Mouse (Mus musculus): Measurements from ENCODE around the gene Cebpb. TPM values are rescaled to one million over a fixed set of nuclear protein-coding genes. Genes with fewer than 3 reads are reported as not detected.

The Cebpb gene
- polyA plus RNA-seq, 1 experiment, result 227 TPM

- H3K4me3 ChIP-seq (ENCODE audit: insufficient read depth, low read depth, low read length), result no peak overlapping the region
- H3K27ac ChIP-seq (replicated peaks; ENCODE audit: low read depth, low read length), result no peak overlapping the region
- H3K4me1 ChIP-seq (ENCODE audit: control insufficient read depth, insufficient read depth, insufficient read length, low read length), result no peaks in the 10 kb centered on the region
Measured at GRCm38 (mm10) chr2:167680657-167681056, 8.1 kb upstream of the Cebpb start.

- no peak overlapping the region for H3K27ac ChIP-seq (replicated peaks; ENCODE audit: low read depth, low read length)
- peaks cover 5% of the 10 kb centered on the region; the same call in 1 of the 2 replicates for H3K4me1 ChIP-seq (ENCODE audit: control insufficient read depth, insufficient read depth, insufficient read length, low read length)
- H3K4me3 ChIP-seq (ENCODE audit: insufficient read depth, low read depth, low read length), result no peak overlapping the region
Measured at GRCm38 (mm10) chr2:167683721-167684120, 5.0 kb upstream of the Cebpb start.

GRCm38 (mm10) chr2:167685137-167685536 lies 3.6 kb upstream of the Cebpb start:
- Histone ChIP-seq H3K4me1 (ENCODE audit: control insufficient read depth, insufficient read depth, insufficient read length, low read length) (peaks cover 5% of the 10 kb centered on the region; the same call in 1 of the 2 replicates), H3K4me3 (ENCODE audit: insufficient read depth, low read depth, low read length) (no peak overlapping the region), H3K27ac (replicated peaks; ENCODE audit: low read depth, low read length) (no peak overlapping the region)

GRCm38 (mm10) chr2:167685865-167686264 lies 2.9 kb upstream of the Cebpb start:
- H3K4me1 ChIP-seq (ENCODE audit: control insufficient read depth, insufficient read depth, insufficient read length, low read length), result peaks cover 8% of the 10 kb centered on the region; the same call in 1 of the 2 replicates
- H3K4me3 ChIP-seq (ENCODE audit: insufficient read depth, low read depth, low read length), result no peak overlapping the region
- H3K27ac ChIP-seq (replicated peaks; ENCODE audit: low read depth, low read length), result peak overlapping the region; percentile 77; the same call in 1 of the 2 replicates

GRCm38 (mm10) chr2:167686382-167687249 lies 2.1 kb upstream of the Cebpb start:
- Histone ChIP-seq H3K27ac (replicated peaks; ENCODE audit: low read depth, low read length) (peak overlapping the region; percentile 77), H3K4me3 (ENCODE audit: insufficient read depth, low read depth, low read length) (no peak overlapping the region), H3K4me1 (ENCODE audit: control insufficient read depth, insufficient read depth, insufficient read length, low read length) (peaks cover 8% of the 10 kb centered on the region; the same call in 1 of the 2 replicates)

- peak overlapping the region; percentile 77 for H3K27ac ChIP-seq (replicated peaks; ENCODE audit: low read depth, low read length)
- H3K4me1 ChIP-seq (ENCODE audit: control insufficient read depth, insufficient read depth, insufficient read length, low read length), result peaks cover 8% of the 10 kb centered on the region; the same call in 1 of the 2 replicates
- no peak overlapping the region for H3K4me3 ChIP-seq (ENCODE audit: insufficient read depth, low read depth, low read length)
Measured at GRCm38 (mm10) chr2:167687250-167687586, 1.5 kb upstream of the Cebpb start.

GRCm38 (mm10) chr2:167687651-167688101 lies 1.0 kb upstream of the Cebpb start:
- peak overlapping the region; percentile 95 for H3K4me3 ChIP-seq (ENCODE audit: insufficient read depth, low read depth, low read length)
- H3K4me1 ChIP-seq (ENCODE audit: control insufficient read depth, insufficient read depth, insufficient read length, low read length), result peaks cover 8% of the 10 kb centered on the region; the same call in 1 of the 2 replicates
- H3K27ac ChIP-seq (replicated peaks; ENCODE audit: low read depth, low read length), result peak overlapping the region; percentile 85

GRCm38 (mm10) chr2:167688126-167688497 lies 603 bp upstream of the Cebpb start:
- H3K27ac ChIP-seq (replicated peaks; ENCODE audit: low read depth, low read length), result peak overlapping the region; percentile 85
- H3K4me1 ChIP-seq (ENCODE audit: control insufficient read depth, insufficient read depth, insufficient read length, low read length), result peaks cover 8% of the 10 kb centered on the region; the same call in 1 of the 2 replicates
- H3K4me3 ChIP-seq (ENCODE audit: insufficient read depth, low read depth, low read length), result peak overlapping the region; percentile 95

- Histone ChIP-seq H3K4me1 (ENCODE audit: control insufficient read depth, insufficient read depth, insufficient read length, low read length) (peaks cover 12% of the 10 kb centered on the region; the same call in 1 of the 2 replicates), H3K4me3 (ENCODE audit: insufficient read depth, low read depth, low read length) (peak within 1 kb of the TSS; percentile 95), H3K27ac (replicated peaks; ENCODE audit: low read depth, low read length) (peak within 1 kb of the TSS; percentile 99)
Measured at GRCm38 (mm10) chr2:167689501-167690218, 945 bp downstream of the Cebpb start, which contains the start of gene Tmem189. TSS of gene Tmem189 (minus strand) at chr2:167689822.

GRCm38 (mm10) chr2:167690219-167690961 lies 1.7 kb downstream of the Cebpb start:
- Histone ChIP-seq H3K27ac (replicated peaks; ENCODE audit: low read depth, low read length) (peak overlapping the region; percentile 99), H3K4me1 (ENCODE audit: control insufficient read depth, insufficient read depth, insufficient read length, low read length) (peaks cover 17% of the 10 kb centered on the region), H3K4me3 (ENCODE audit: insufficient read depth, low read depth, low read length) (peak overlapping the region; percentile 95)

GRCm38 (mm10) chr2:167690962-167691311 lies 2.2 kb downstream of the Cebpb start:
- peak overlapping the region; percentile 94 for H3K4me3 ChIP-seq (ENCODE audit: insufficient read depth, low read depth, low read length)
- H3K27ac ChIP-seq (replicated peaks; ENCODE audit: low read depth, low read length), result peak overlapping the region; percentile 99
- peaks cover 23% of the 10 kb centered on the region for H3K4me1 ChIP-seq (ENCODE audit: control insufficient read depth, insufficient read depth, insufficient read length, low read length)

- Histone ChIP-seq H3K4me1 (ENCODE audit: control insufficient read depth, insufficient read depth, insufficient read length, low read length) (peaks cover 28% of the 10 kb centered on the region), H3K27ac (replicated peaks; ENCODE audit: low read depth, low read length) (peak overlapping the region; percentile 99)
Measured at GRCm38 (mm10) chr2:167691410-167691809, 2.7 kb downstream of the Cebpb start.

GRCm38 (mm10) chr2:167691871-167692661 lies 3.4 kb downstream of the Cebpb start:
- H3K4me3 ChIP-seq (ENCODE audit: insufficient read depth, low read depth, low read length), result peak overlapping the region; percentile 94
- peak overlapping the region; percentile 99 for H3K27ac ChIP-seq (replicated peaks; ENCODE audit: low read depth, low read length)
- H3K4me1 ChIP-seq (ENCODE audit: control insufficient read depth, insufficient read depth, insufficient read length, low read length), result peaks cover 32% of the 10 kb centered on the region

More at GRCm38 (mm10) chr2:167691410-167691809, 2.7 kb downstream of the Cebpb start:
- peak overlapping the region; percentile 94 for H3K4me3 ChIP-seq (ENCODE audit: insufficient read depth, low read depth, low read length)

GRCm38 (mm10) chr2:167692831-167693230 lies 4.1 kb downstream of the Cebpb start:
- H3K4me1 ChIP-seq (ENCODE audit: control insufficient read depth, insufficient read depth, insufficient read length, low read length), result peaks cover 29% of the 10 kb centered on the region
- H3K4me3 ChIP-seq (ENCODE audit: insufficient read depth, low read depth, low read length), result peak overlapping the region; percentile 94
- peak overlapping the region; percentile 99 for H3K27ac ChIP-seq (replicated peaks; ENCODE audit: low read depth, low read length)

Data from brown adipose tissue, adult 24 weeks (tissue).